Mouse (Mus musculus) cerebellum, adult 8-10 months (tissue): Measurements from ENCODE around the gene Nnmt.

ENCODE experiments used
- DNase-seq: peaks from one replicate; pipeline ENCODE4 v3.0.0; 2022

Nnmt gene

GRCm38 (mm10) chr9:48633147-48633546 lies 28.2 kb upstream of the Nnmt start:
- no peak for DNase-seq

GRCm38 (mm10) chr9:48619268-48619667 lies 14.3 kb upstream of the Nnmt start:
- DNase-seq = no peak

GRCm38 (mm10) chr9:48618589-48618988 lies 13.6 kb upstream of the Nnmt start:
- peak; percentile 56 for DNase-seq

- no peak for DNase-seq
These were observed 13.2 kb upstream of the Nnmt start for GRCm38 (mm10) chr9:48618111-48618510.

GRCm38 (mm10) chr9:48617511-48618010 lies 12.6 kb upstream of the Nnmt start:
- no peak for DNase-seq

- DNase-seq = no peak
These were observed 8.3 kb upstream of the Nnmt start for GRCm38 (mm10) chr9:48613221-48613620.

- no peak for DNase-seq
These were observed 7.6 kb upstream of the Nnmt start for GRCm38 (mm10) chr9:48612542-48612941.

- no peak for DNase-seq
These were observed 6.1 kb upstream of the Nnmt start for GRCm38 (mm10) chr9:48611032-48611431.

GRCm38 (mm10) chr9:48609734-48610133 lies 4.8 kb upstream of the Nnmt start:
- DNase-seq = no peak

GRCm38 (mm10) chr9:48607417-48607816 lies 2.5 kb upstream of the Nnmt start:
- DNase-seq = no peak

GRCm38 (mm10) chr9:48606171-48606570 lies 1.2 kb upstream of the Nnmt start:
- no peak for DNase-seq

- no peak for DNase-seq
These were observed 744 bp upstream of the Nnmt start for GRCm38 (mm10) chr9:48605697-48606096.

GRCm38 (mm10) chr9:48604226-48604625 lies 727 bp downstream of the Nnmt start:
- no peak for DNase-seq

- DNase-seq = no peak
These were observed 4.1 kb downstream of the Nnmt start for GRCm38 (mm10) chr9:48600881-48601280.

- no peak for DNase-seq
These were observed 4.9 kb downstream of the Nnmt start for GRCm38 (mm10) chr9:48600066-48600465.

GRCm38 (mm10) chr9:48597494-48597893 lies 7.5 kb downstream of the Nnmt start:
- no peak for DNase-seq

GRCm38 (mm10) chr9:48596924-48597323 lies 8.0 kb downstream of the Nnmt start:
- no peak for DNase-seq

- DNase-seq = no peak
These were observed 11.0 kb downstream of the Nnmt start for GRCm38 (mm10) chr9:48593915-48594314.

- DNase-seq = no peak
These were observed 14.3 kb downstream of the Nnmt start for GRCm38 (mm10) chr9:48590606-48591005.

- peak; percentile 24 for DNase-seq
These were observed 18.6 kb downstream of the Nnmt start for GRCm38 (mm10) chr9:48586332-48586731.

GRCm38 (mm10) chr9:48580808-48581207 lies 24.1 kb downstream of the Nnmt start:
- no peak for DNase-seq

- DNase-seq = no peak
These were observed 42.6 kb downstream of the Nnmt start for GRCm38 (mm10) chr9:48562388-48562787.

- peak; percentile 18 for DNase-seq
These were observed 45.3 kb downstream of the Nnmt start for GRCm38 (mm10) chr9:48559482-48560139.

GRCm38 (mm10) chr9:48558637-48559036 lies 46.3 kb downstream of the Nnmt start:
- DNase-seq = no peak

GRCm38 (mm10) chr9:48549056-48549455 lies 55.9 kb downstream of the Nnmt start:
- DNase-seq = no peak
